Mouse (Mus musculus) layer of hippocampus, adult 8-10 months (tissue): Measurements from ENCODE around the gene Gtf3c3. TPM values are rescaled to one million over a fixed set of nuclear protein-coding genes. Genes with fewer than 3 reads are reported as not detected.

Experiments used
- DNase-seq, 2 experiments: peaks; one replicate each; pipeline ENCODE4 v3.0.0; 2022; ENCODE audit warnings: low spot score in 2 of 2
- total RNA-seq, 4 experiments: library from RNA; stranded (reverse); gene quantifications; 2 replicates each; pipeline ENCODE4 v1.2.4; 2022

Gtf3c3 gene
- total RNA-seq: 10 to 100 TPM; 25.4 to 31.1 (median 29.0) TPM

GRCm38 (mm10) chr1:54438340-54439079, at the start of gene Gtf3c3:
Gene Gtf3c3 (minus strand): TSS chr1:54438971.
- DNase-seq: peak; percentile 49 to 72

GRCm38 (mm10) chr1:54484744-54485420, 46.1 kb upstream of the Gtf3c3 start:
- no peak for DNase-seq

- no peak for DNase-seq
Measured at GRCm38 (mm10) chr1:54480491-54480890, 41.7 kb upstream of the Gtf3c3 start.

- DNase-seq: peak in 1 of 2 experiments; percentile 11
Measured at GRCm38 (mm10) chr1:54468662-54469061, 29.9 kb upstream of the Gtf3c3 start.

GRCm38 (mm10) chr1:54467366-54467765, 28.6 kb upstream of the Gtf3c3 start:
- no peak for DNase-seq

GRCm38 (mm10) chr1:54452116-54452515, 13.3 kb upstream of the Gtf3c3 start:
- no peak for DNase-seq

GRCm38 (mm10) chr1:54448833-54449232, 10.1 kb upstream of the Gtf3c3 start:
- DNase-seq: no peak

GRCm38 (mm10) chr1:54443641-54444040, 4.9 kb upstream of the Gtf3c3 start:
- no peak for DNase-seq

- no peak for DNase-seq
Measured at GRCm38 (mm10) chr1:54439080-54439476, 307 bp upstream of the Gtf3c3 start.

- DNase-seq: no peak
Measured at GRCm38 (mm10) chr1:54422195-54422750, 16.5 kb downstream of the Gtf3c3 start.

GRCm38 (mm10) chr1:54421670-54422069, 17.1 kb downstream of the Gtf3c3 start:
- no peak for DNase-seq

- DNase-seq: no peak
Measured at GRCm38 (mm10) chr1:54402736-54403135, 36.0 kb downstream of the Gtf3c3 start.

- DNase-seq: no peak
Measured at GRCm38 (mm10) chr1:54384221-54384620, 54.5 kb downstream of the Gtf3c3 start.

GRCm38 (mm10) chr1:54380978-54381914, 57.5 kb downstream of the Gtf3c3 start:
- DNase-seq: peak in 1 of 2 experiments; percentile 36

- no peak for DNase-seq
Measured at GRCm38 (mm10) chr1:54377506-54378051, 61.2 kb downstream of the Gtf3c3 start.

GRCm38 (mm10) chr1:54356566-54356965, 82.2 kb downstream of the Gtf3c3 start:
- no peak for DNase-seq

GRCm38 (mm10) chr1:54355485-54355884, 83.3 kb downstream of the Gtf3c3 start:
- DNase-seq: no peak

- no peak for DNase-seq
Measured at GRCm38 (mm10) chr1:54354786-54355185, 84.0 kb downstream of the Gtf3c3 start.
